Mouse (Mus musculus) left cerebral cortex, postnatal 25 days (tissue): Measurements from ENCODE around the gene Il18bp. TPM values are rescaled to one million over a fixed set of nuclear protein-coding genes. Genes with fewer than 3 reads are reported as not detected.
"Not testable (repeated sequence)": the region's sequence is repeated elsewhere in the genome, so short reads cannot be mapped to it uniquely, and the experiment has no call there.

Experiments used
- DNase-seq, 2 experiments: peaks; one replicate each; pipeline ENCODE4 v3.0.0; 2022; ENCODE audit warnings: low spot score in 2 of 2, mixed read lengths in 1 of 2
- intact Hi-C: fragments of 180-260 bp; cut with DNase I; formaldehyde crosslinking; loops from one replicate; pipeline ENCODE4 v1.15.1; 2025
- total RNA-seq, 2 experiments: library from RNA; stranded (reverse); gene quantifications; 2 replicates each; pipeline ENCODE4 v1.2.3; 2021

Il18bp gene
- total RNA-seq = 1 to 10 TPM; 5.8 to 7.9 TPM

DNA sequence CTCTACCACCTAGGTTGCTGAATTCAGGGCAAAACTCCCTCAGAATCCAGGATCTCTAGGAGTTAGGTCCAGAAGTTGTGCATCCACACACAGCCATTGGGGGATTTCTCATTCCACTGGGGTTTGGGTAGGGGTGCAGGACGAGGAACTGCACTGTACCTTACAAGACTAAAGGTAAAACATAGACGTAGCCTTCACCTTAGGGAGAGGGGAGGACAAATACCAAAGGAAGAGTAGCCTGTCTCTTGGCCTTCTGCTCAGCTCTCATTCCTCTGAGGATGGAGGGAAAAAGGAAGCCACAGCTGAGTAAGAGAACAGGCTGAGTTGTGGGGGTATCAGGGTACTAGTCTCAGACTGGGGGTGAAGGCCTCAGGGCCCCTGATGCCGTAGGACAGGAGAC is at the start of gene Il18bp:
TSS of gene Il18bp (minus strand) at position 101 of the 400 bp plus-strand sequence.
- DNase-seq = no peak
- intact Hi-C loops = no loop called here

- intact Hi-C loops = loop anchor here (5.0 kb wide), 1 partner anchor 134 kb away; the partner anchor contains the start of genes Lrrc51 and Numa1
- DNase-seq = no peak
Observed at GRCm38 (mm10) chr7:102066363-102066762, 47.9 kb upstream of the Il18bp start.

GRCm38 (mm10) chr7:102065046-102065891 is 46.8 kb upstream of the Il18bp start, which contains the start of the genes Rnf121, Xndc1 and Xntrpc:
Gene Rnf121, minus strand, starts transcription at chr7:102065469.
Gene Xndc1, plus strand, starts transcription at chr7:102065511.
Gene Xntrpc, plus strand, starts transcription at chr7:102065713.
- peak; percentile 94 to 97 for DNase-seq
- intact Hi-C loops = loop anchor here (5.0 kb wide), 1 partner anchor 133 kb away; the partner anchor contains the start of genes Lrrc51 and Numa1

GRCm38 (mm10) chr7:102064655-102065045 is 46.2 kb upstream of the Il18bp start:
- intact Hi-C loops = loop anchor here (5.0 kb wide), 1 partner anchor 132 kb away; the partner anchor contains the start of genes Lrrc51 and Numa1
- no peak for DNase-seq

GRCm38 (mm10) chr7:102063891-102064290 is 45.4 kb upstream of the Il18bp start:
- intact Hi-C loops = no loop called here

DNA sequence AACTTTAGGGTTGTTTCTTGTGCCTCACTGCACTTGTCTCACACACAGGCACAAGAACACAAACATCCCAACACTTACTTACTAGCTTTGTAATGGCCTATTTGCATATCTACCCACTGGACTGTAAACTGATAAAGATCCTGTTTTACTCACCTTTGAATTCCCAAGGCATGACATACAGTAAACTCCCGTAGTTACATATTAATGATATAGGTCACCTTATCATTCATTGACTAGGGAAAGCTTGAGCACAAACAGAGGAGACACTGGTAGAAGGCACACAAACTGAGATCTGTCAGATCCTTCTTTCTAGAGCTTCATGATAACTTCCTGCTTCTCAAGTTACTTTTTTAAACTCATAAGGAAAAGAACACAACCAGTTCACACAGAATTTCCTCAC is 43.7 kb upstream of the Il18bp start:
- DNase-seq = no peak
- intact Hi-C loops = no loop called here

More at GRCm38 (mm10) chr7:102063891-102064290, 45.4 kb upstream of the Il18bp start:
- DNase-seq = no peak

- intact Hi-C loops = no loop called here
- DNase-seq = no peak
Observed at GRCm38 (mm10) chr7:102061353-102061752, 42.9 kb upstream of the Il18bp start.

DNA sequence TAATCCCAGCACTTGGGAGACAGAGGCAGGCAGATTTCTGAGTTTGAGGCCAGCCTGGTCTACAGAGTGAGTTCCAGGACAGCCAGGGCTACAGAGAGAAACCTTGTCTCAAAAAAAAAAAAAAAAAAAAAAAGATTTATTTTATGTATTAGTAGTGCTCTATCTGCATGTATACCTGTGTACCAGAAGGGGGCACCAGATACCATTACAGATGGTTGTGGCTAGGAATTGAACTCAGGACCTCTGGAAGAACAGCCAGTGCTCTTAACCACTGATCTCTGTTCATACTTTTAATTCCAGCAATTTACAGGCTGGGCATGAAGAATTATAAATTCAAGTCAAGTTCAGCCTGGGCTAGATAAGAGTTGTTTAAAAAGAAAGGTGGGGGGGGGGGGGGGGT is 30.0 kb upstream of the Il18bp start:
- DNase-seq, intact Hi-C loops: not testable (repeated sequence)

DNA sequence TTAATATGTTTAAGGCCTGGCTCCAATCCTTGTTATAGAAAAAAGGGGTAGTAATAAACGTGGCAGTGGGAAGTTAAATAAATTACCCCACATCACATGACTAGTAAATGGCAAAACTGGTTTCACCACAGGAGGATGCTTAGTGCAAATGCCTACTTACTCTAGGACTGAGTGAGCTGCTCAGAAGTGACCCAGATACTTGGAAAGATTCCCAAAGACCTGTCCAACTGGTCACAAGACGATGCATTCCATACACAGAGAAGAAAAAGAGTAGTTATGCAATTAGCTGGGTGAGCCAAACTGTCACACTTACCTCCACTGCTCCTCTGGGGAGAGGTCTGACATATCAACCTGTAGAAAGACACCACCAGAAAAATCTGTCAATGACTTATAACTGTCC is 23.8 kb upstream of the Il18bp start:
- no peak for DNase-seq
- intact Hi-C loops = no loop called here

- DNase-seq = peak in 1 of 2 experiments; percentile 68
- intact Hi-C loops = no loop called here
Observed at GRCm38 (mm10) chr7:102037318-102037717, 18.8 kb upstream of the Il18bp start.

GRCm38 (mm10) chr7:102035534-102035933 is 17.0 kb upstream of the Il18bp start:
- peak in 1 of 2 experiments; percentile 45 for DNase-seq
- intact Hi-C loops = no loop called here

DNA sequence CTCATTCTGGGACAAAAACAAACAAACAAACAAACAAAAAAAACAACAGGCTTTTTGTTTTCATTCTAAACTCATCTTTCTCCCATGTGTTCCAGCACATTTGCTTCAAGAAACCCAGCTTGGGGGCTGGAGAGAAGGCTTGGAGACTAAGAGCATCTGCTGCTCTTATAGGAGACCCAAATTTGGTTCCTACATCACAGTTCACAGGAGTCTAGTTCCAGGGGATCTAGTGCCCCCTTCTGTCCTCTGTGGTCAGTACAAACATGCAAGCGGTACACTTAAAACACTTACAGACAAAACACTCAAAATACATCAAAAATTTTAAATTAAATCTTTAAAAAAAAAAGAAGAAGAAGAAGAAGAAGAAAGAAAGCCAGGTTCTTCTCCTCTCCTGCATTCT is 16.4 kb upstream of the Il18bp start:
- intact Hi-C loops = no loop called here
- no peak for DNase-seq

- no peak for DNase-seq
- intact Hi-C loops = no loop called here
Observed at GRCm38 (mm10) chr7:102025187-102026119, 7.0 kb upstream of the Il18bp start.

DNA sequence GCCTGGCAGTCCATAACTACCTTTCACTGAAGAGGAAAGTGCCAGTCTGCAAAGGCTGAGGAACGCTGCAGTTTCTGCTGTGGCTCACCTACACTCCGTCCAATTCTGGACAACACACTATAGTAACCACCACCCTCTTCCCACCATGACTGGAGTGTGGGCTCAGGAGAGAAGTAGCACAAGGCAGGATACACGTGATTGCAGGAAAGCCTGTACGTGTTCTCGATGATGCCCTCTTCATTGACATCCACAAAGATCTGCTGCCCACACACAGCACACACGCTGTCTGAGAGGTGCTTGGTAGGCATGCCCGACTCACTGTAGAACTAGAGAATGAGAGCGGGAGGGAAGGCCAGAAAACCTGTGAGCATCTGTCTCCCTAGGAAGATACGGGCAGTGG is 5.3 kb upstream of the Il18bp start:
- DNase-seq = peak in 1 of 2 experiments; percentile 77
- intact Hi-C loops = no loop called here

DNA sequence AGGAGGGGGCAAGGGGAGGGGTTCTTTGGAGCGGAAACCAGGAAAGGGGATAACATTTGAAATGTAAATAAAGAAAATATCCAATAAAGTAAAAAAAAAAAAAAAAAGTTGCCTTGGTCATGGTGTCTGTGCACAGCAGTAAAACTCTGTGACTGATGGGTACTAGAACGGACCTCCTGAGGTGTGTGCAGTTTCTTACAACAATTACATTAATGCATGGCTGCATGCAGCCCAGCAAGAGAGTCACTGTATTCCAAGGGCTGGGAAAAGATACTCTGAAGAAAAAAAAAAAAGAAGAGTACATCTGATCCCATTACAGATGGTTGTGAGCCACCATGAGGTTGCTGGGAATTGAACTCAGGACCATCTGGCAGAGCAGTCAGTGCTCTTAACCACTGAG is 2.4 kb upstream of the Il18bp start:
- intact Hi-C loops, DNase-seq: not testable (repeated sequence)

DNA sequence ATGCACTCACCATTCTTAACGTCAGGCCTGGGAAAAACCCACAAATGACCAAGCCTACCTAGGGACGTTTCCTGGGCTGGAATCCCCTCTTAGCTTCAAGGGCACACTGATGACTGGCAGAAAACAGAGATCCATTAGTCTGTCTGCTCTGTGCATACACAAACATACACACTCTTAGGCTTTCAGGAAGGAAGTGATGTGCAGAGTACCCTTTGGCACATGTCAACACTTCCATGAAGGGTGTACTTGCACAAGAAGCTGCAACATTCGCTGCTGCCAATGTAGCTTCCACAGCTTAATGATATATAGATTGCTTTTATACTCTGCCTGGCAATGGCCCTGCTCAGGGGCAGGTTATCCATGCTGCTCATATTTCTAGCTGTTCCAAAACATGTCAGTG is 872 bp upstream of the Il18bp start:
- intact Hi-C loops = no loop called here
- DNase-seq = no peak

DNA sequence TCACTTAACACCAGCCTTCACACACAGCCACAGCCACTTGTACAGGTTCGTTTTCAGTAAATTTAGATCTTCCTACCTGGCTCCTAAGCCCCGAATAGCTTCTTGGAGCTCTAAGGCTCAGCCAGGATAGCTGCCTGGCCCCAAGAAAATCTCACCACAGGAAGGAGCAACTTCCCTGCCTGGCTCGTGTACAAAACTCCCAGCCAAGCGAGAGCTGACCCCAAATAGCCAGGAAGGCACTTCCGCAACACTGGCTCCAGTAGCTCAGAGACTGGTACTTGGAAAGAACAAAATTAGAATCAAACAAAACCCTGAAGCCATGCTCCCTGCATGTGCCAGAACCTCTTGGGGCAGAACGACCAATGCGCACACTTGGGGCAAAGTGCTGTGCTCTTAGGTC is 456 bp downstream of the Il18bp start:
- intact Hi-C loops = no loop called here

GRCm38 (mm10) chr7:102017452-102017851 is 1.0 kb downstream of the Il18bp start:
- no peak for DNase-seq
- intact Hi-C loops = no loop called here

More for the DNA sequence above, 456 bp downstream of the Il18bp start:
- DNase-seq = no peak

- intact Hi-C loops = no loop called here
Observed at GRCm38 (mm10) chr7:102016936-102017335, 1.6 kb downstream of the Il18bp start.

DNA sequence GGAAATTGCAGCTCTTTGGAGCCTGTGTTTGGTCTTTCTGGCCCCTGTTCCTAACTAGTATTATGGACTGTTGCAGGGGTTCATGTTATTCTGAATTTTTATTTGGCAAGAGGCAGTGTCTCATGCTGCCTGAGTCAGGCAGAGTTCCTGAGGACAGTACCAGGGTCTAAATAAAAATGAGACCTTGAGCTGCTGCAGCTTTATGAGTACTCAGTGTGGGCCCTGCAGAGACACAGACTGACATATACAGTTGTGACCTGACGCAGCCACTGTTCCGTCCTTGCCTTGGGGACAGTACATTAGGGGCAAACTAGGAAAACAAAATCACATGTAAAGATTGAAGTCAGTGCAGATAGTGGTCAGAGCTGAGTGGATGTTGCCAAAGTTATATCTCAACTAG is 3.5 kb downstream of the Il18bp start:
- intact Hi-C loops = no loop called here

More at GRCm38 (mm10) chr7:102016936-102017335, 1.6 kb downstream of the Il18bp start:
- no peak for DNase-seq

More for the DNA sequence above, 3.5 kb downstream of the Il18bp start:
- no peak for DNase-seq
